Mouse (Mus musculus) intestine, embryonic 16.5 days (tissue): ENCODE data around the gene Slc41a3. TPM values are rescaled to one million over a fixed set of nuclear protein-coding genes. Genes with fewer than 3 reads are reported as not detected.
A peak's percentile ranks its signal among the peaks of the same experiment; 100 is the strongest.
"Not testable (repeated sequence)": the region's sequence is repeated elsewhere in the genome, so short reads cannot be mapped to it uniquely, and the experiment has no call there.

Experiments used
- ATAC-seq: fragments of 200-750 bp; cut with Nextera tagmentation; 2 replicates; pipeline ENCODE4 v1.8.0; 2017; ENCODE audit warnings: moderate TSS enrichment, moderate library complexity
- H3K27ac ChIP-seq: fragments of 300-500 bp; sonication (generic); 2 replicates; pipeline ENCODE4 v1.5.1; 2014; ENCODE audit warnings: mild to moderate bottlenecking, low read length
- H3K27me3 ChIP-seq: fragments of 300-500 bp; sonication (generic); replicated peaks from 2 replicates; pipeline ENCODE4 v1.6.1; 2014; ENCODE audit warnings: low read length, control low read depth, mixed read lengths; ENCODE audit not compliant: control insufficient read depth, insufficient read depth
- H3K36me3 ChIP-seq: fragments of 300-500 bp; sonication (generic); 2 replicates; pipeline ENCODE4 v1.6.1; 2014; ENCODE audit warnings: low read length, control low read depth; ENCODE audit not compliant: control insufficient read depth, insufficient read depth
- H3K4me1 ChIP-seq: fragments of 300-500 bp; sonication (generic); 2 replicates; pipeline ENCODE4 v1.6.1; 2014; ENCODE audit warnings: low read length, control low read depth, mixed read lengths; ENCODE audit not compliant: control insufficient read depth, insufficient read depth
- H3K4me2 ChIP-seq: fragments of 300-500 bp; sonication (generic); 2 replicates; pipeline ENCODE4 v1.6.1; 2014; ENCODE audit warnings: low read depth, low read length, control low read depth
- H3K4me3 ChIP-seq: fragments of 300-500 bp; sonication (generic); 2 replicates; pipeline ENCODE4 v1.5.1; 2014; ENCODE audit warnings: mild to moderate bottlenecking, low read length
- H3K9ac ChIP-seq: fragments of 300-500 bp; sonication (generic); 2 replicates; pipeline ENCODE4 v1.6.1; 2014; ENCODE audit warnings: low read depth, low read length
- H3K9me3 ChIP-seq: fragments of 300-500 bp; sonication (generic); 2 replicates; pipeline ENCODE4 v1.6.1; 2016; ENCODE audit warnings: low read length, control low read depth; ENCODE audit not compliant: control insufficient read depth
- WGBS: fragments of 180-500 bp; shearing (Covaris S2); extraction: QIAGEN DNeasy Blood & Tissue Kit; methylation state at CpG from one replicate; pipeline ENCODE4 v1.1.7; 2014; 5-methylcytosine and 5-hydroxymethylcytosine counted together
- polyA plus RNA-seq: library from polyadenylated mRNA; unstranded; fragments of >200 nt; fragmentation: Nextera tagmentation; extraction: Ambion mirVana; gene quantifications from 2 replicates; pipeline ENCODE4 v1.2.1, GENCODE M21; 2015

Gene Slc41a3
- polyA plus RNA-seq, 1 experiment from 2014 or later: 6.4 TPM

DNA sequence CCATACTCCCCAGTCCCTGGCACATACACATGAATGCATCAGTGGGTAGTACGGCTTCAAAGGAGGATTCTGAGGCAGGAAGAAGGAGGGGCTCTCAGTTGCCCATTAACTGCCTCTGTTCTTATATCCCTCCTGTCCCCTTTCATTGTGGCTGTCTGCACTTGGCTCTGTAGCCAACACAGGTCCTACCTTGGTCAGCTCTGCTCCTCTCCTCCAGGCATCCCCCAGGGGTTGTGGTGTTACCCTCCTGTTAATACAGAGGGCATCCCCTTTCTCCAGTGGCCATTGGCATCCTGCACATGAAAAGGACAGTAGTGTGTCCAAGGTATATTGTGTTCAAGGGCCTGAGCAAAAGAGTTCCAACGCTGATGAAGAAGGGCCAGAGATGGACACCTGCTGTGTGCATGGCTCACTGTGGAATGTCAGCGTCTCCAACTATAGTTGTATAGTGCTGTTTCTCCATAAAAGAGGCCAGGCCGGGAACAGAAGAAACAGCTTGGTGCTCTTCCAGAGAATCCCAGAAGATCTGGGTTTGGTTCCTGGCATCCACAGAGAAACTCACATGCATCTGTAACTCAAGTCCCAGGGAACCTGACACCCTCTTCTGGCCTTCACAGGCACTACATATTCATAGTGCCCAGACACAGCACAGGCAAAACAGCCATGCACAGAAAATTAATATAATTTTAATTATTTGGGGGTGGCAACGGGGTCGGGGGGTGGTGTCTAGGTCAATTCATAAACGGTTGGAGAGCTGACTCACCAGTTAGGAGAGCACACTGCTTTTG lies 20.9 kb downstream of the Slc41a3 start:
- Histone ChIP-seq H3K4me3 (no peak overlapping the region), H3K9me3 (no peaks in the 10 kb centered on the region), H3K4me1 (peaks cover 16% of the 10 kb centered on the region), H3K36me3 (no peaks in the 10 kb centered on the region), H3K4me2 (no peak overlapping the region), H3K9ac (no peak overlapping the region), H3K27ac (no peak overlapping the region), H3K27me3 (no peaks in the 10 kb centered on the region)
- no peak for ATAC-seq
- WGBS: 85% methylated on average over 7 of the region's 7 CpGs

DNA sequence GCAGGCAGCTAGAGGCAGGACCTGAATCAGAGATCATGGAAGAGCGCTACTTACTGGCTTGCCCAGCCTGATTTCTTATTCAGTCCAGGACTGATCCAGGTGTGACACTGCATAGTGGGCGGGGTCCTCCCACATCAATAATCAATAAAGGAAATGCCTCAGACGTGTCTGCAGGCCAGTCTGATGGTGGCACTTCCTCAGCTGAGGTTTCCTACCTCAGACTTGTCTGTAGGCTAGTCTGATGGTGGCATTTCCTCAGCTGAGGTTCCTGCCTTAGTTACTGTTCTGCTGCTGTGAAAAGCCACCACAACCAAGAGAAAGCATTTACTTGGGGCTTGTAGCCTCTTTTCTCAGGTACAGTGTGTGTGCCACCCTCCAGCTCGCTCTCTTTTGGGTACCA lies 23.0 kb downstream of the Slc41a3 start:
- Histone ChIP-seq H3K4me2 (no peak overlapping the region), H3K9me3 (no peaks in the 10 kb centered on the region), H3K9ac (no peak overlapping the region), H3K36me3 (no peaks in the 10 kb centered on the region), H3K27ac (no peak overlapping the region), H3K27me3 (no peaks in the 10 kb centered on the region), H3K4me3 (no peak overlapping the region), H3K4me1 (peaks cover 13% of the 10 kb centered on the region)
- WGBS: 82% methylated on average over 4 of the region's 4 CpGs
- no peak for ATAC-seq

DNA sequence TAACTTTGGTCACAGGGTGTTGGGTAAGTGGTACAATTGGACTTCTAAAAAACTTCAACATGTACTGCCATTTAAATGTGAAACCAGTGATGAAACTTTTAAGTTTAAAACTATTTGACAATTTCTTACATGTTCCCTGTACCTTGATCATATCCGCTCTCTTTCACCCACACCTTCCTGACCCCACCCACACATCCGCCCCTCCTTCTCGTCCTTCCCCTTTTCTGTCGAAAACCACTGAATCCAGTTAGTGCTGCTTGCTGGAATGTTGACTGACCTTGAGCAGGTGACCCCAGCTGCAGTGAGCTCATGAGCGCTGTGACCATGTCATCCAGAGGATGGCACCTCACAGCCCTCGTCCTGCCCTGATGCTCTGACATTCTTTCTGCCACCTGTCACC lies 25.0 kb downstream of the Slc41a3 start:
- ATAC-seq: 0 out of 2 replicates have a peak, but pooled peaks have one; percentile 18
- 79% methylated on average over 6 of the region's 6 CpGs for WGBS

DNA sequence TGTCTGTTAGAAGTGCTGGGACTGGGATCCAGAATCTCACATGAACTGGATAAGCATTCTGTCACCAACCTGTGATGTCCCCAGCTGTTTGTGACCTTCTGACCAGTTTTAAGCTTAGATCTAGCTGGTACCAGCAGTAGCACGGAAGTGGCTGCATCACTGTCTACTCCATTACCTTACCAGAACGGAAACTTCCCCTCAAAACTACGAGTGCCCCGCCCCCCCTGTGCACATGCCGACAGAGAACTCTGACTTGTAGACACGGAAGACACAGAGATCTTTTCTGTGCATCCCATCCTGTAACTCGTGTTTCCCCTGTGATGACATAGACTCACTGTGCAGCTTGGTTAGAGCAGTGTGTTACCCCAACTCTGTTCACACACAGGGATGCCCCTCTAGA lies 25.9 kb downstream of the Slc41a3 start:
- Histone ChIP-seq H3K27me3 (no peaks in the 10 kb centered on the region), H3K4me1 (no peaks in the 10 kb centered on the region), H3K9me3 (no peaks in the 10 kb centered on the region), H3K36me3 (no peaks in the 10 kb centered on the region), H3K4me2 (no peak overlapping the region), H3K27ac (no peak overlapping the region), H3K4me3 (no peak overlapping the region), H3K9ac (no peak overlapping the region)
- 92% methylated on average over 7 of the region's 7 CpGs for WGBS
- no peak for ATAC-seq

More for the DNA sequence above, 25.0 kb downstream of the Slc41a3 start:
- H3K36me3 ChIP-seq: no peaks in the 10 kb centered on the region
- H3K27ac ChIP-seq: no peak overlapping the region
- H3K9me3 ChIP-seq: no peaks in the 10 kb centered on the region
- no peaks in the 10 kb centered on the region for H3K27me3 ChIP-seq
- no peak overlapping the region for H3K4me2 ChIP-seq
- H3K4me1 ChIP-seq: peaks cover 6% of the 10 kb centered on the region; the same call in 1 of the 2 replicates
- no peak overlapping the region for H3K9ac ChIP-seq
- no peak overlapping the region for H3K4me3 ChIP-seq

DNA sequence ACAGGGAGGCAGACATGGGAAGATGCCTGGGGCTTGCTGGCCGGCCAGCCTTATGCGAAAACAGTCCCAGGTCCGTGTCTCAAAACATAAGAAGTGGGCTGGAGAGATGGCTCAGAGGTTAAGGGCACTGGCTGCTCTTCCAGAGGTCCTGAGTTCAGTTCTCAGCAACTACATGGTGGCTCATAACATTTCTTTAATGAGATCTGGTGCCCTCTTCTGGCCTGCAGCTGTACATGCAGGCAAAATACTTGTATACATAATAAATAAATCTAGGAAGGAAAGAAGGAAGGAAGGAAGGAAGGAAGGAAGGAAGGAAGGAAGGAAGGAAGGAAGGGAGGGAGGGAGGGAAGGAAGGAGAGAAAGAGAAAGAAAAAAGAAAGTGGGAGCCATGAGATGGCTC lies 28.0 kb downstream of the Slc41a3 start:
- not testable (repeated sequence) for H3K9ac ChIP-seq, H3K36me3 ChIP-seq, ATAC-seq, H3K4me3 ChIP-seq, H3K27ac ChIP-seq, H3K4me1 ChIP-seq, H3K27me3 ChIP-seq, H3K4me2 ChIP-seq, H3K9me3 ChIP-seq
- 86% methylated on average over 3 of the region's 3 CpGs for WGBS

DNA sequence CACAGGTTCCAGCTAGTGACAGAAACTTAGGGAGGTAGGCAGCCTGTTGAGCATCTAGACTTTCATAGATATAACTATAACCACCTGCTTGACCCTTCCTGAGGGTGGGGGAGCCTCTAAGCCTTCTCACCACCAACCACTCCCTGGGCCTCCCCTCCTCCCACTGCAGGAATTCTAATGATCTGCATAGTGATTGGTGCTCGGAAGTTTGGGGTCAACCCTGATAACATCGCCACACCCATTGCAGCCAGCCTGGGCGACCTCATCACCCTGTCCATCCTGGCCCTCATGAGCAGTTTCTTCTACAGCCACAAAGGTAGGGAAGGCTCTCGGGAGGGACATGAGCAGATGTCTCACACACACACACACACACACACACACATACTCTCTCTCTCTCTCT lies 30.6 kb downstream of the Slc41a3 start:
- H3K4me1 ChIP-seq: no peaks in the 10 kb centered on the region
- H3K27me3 ChIP-seq: no peaks in the 10 kb centered on the region
- 34% methylated on average over 4 of the region's 4 CpGs for WGBS
- no peaks in the 10 kb centered on the region for H3K9me3 ChIP-seq
- ATAC-seq: no peak
- H3K9ac ChIP-seq: no peak overlapping the region
- no peak overlapping the region for H3K4me2 ChIP-seq
- H3K27ac ChIP-seq: no peak overlapping the region
- no peak overlapping the region for H3K4me3 ChIP-seq
- H3K36me3 ChIP-seq: no peaks in the 10 kb centered on the region

DNA sequence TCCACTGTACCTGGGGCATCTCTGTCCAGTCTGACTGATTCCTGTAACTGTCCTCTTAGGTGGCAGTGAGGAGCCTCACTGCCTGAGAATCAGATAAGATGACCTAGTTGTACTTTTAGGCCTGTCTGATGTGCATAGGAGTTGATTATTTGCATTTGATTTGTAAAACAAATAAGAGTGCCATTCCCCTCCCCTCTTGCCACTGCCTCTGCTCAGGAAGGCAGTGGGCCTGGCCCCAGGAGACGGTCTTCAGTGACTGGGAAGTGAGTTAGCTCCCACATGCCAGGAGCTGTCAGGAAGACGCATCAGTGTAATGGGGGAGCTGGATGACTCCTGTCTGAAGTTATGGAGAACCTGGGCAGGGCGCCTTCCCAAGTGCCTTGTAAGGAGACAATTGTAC lies 31.1 kb downstream of the Slc41a3 start:
- no peaks in the 10 kb centered on the region for H3K9me3 ChIP-seq
- H3K27me3 ChIP-seq: no peaks in the 10 kb centered on the region
- H3K36me3 ChIP-seq: no peaks in the 10 kb centered on the region
- H3K9ac ChIP-seq: no peak overlapping the region
- no peak overlapping the region for H3K4me3 ChIP-seq
- WGBS: 57% methylated on average over 3 of the region's 3 CpGs
- H3K4me1 ChIP-seq: no peaks in the 10 kb centered on the region
- no peak overlapping the region for H3K4me2 ChIP-seq
- no peak overlapping the region for H3K27ac ChIP-seq
- ATAC-seq: no peak

DNA sequence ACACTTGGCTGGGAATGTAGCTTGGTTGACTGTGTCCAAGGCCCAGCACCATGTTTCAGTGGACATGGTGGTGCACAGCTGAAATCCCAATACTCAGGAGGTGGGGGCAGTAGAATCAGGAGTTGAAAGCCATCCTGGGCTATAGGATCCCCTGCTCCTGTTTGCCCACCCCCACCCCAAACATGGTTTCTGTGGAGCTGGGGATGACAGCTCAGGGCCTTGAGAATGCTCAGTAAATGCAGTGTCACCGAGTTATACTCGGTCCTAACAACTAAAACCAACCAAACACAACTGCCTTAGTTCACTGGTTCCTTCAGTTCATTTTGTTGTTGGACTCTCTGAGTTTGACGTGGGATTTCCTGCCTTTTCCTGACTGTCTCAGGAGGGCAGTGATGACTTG lies 38.5 kb downstream of the Slc41a3 start:
- 84% methylated on average over 3 of the region's 3 CpGs for WGBS
- no peak overlapping the region for H3K4me3 ChIP-seq
- no peaks in the 10 kb centered on the region for H3K36me3 ChIP-seq
- H3K4me1 ChIP-seq: no peaks in the 10 kb centered on the region
- no peak overlapping the region for H3K4me2 ChIP-seq
- H3K27ac ChIP-seq: no peak overlapping the region
- no peak for ATAC-seq
- no peaks in the 10 kb centered on the region for H3K27me3 ChIP-seq
- H3K9me3 ChIP-seq: no peaks in the 10 kb centered on the region
- no peak overlapping the region for H3K9ac ChIP-seq

DNA sequence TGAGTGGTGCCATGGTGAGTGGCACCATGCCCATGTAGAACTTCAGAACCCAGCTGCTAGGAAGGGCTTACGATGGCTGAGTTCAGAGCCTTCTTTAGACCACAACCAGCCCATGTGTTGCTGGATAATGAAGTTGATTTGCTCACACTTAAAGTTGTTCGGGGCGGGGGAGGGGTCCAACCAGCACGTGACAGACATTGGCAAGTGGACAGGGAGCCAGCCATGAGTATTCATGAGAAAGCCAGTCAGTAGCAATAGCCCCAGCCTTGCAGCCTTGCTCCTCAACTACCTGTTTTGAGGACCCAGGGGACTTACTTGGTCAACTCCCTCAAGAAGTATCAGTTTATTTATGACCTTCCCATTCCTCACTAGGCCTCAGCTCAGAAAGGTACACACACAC lies 40.4 kb downstream of the Slc41a3 start:
- no peak overlapping the region for H3K4me2 ChIP-seq
- 80% methylated on average over 4 of the region's 4 CpGs for WGBS

DNA sequence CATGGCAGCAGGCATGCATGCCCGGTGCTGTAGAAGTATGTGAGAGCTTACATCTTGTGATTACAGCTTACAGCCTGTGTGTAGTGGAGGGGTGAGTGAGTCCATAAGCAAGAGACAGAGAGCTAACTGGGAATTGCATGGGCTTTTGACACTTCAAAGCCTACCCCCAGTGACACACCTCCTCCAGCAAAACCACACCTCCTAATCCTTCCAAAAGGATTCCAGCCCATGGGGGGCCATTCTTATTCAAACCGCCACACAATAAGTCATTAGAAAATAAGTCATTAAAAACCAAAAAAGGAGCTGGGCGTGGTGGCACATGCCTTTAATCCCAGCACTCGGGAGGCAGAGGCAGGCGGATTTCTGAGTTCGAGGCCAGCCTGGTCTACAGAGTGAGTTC lies 43.9 kb downstream of the Slc41a3 start:
- Histone ChIP-seq H3K9ac (no peak overlapping the region), H3K4me3 (no peak overlapping the region), H3K4me2 (no peak overlapping the region), H3K36me3 (no peaks in the 10 kb centered on the region), H3K9me3 (0 out of 2 replicates have a peak, but pooled peaks cover 3% of the 10 kb centered on the region), H3K4me1 (peaks cover 4% of the 10 kb centered on the region; the same call in 1 of the 2 replicates), H3K27ac (no peak overlapping the region), H3K27me3 (no peaks in the 10 kb centered on the region)
- WGBS: 91% methylated on average over 6 of the region's 6 CpGs
- ATAC-seq: no peak

More for the DNA sequence above, 40.4 kb downstream of the Slc41a3 start:
- Histone ChIP-seq H3K4me1 (peaks cover 4% of the 10 kb centered on the region; the same call in 1 of the 2 replicates), H3K27ac (no peak overlapping the region), H3K9ac (no peak overlapping the region), H3K27me3 (no peaks in the 10 kb centered on the region), H3K9me3 (no peaks in the 10 kb centered on the region), H3K4me3 (no peak overlapping the region), H3K36me3 (no peaks in the 10 kb centered on the region)
- ATAC-seq: no peak
